Comparison of ENCODE assay signal across 8 mouse cellular contexts in genomic region chr11:16752007-16752348, GRCm38 (mm10). TPM values are rescaled to one million over a fixed set of nuclear protein-coding genes. Genes with fewer than 3 reads are reported as not detected.
DNase-seq lines count a peak whose midpoint lies in the region; ATAC-seq and TF ChIP-seq lines count a peak whose summit lies in the region.

Gene Egfr (plus strand): TSS chr11:16752203.

- H3K4me1 ChIP-seq in E14TG2a.4 (replicated peaks; ENCODE audit: low read depth, low read length) = peaks cover 15% of the 10 kb centered on the region
- H3K4me1 ChIP-seq in forebrain, embryonic 12.5 days = peaks cover 15% of the 10 kb centered on the region; the same call in 1 of the 2 replicates

- H3K27me3 ChIP-seq in E14TG2a.4 (ENCODE audit: insufficient read depth, low read length) = peaks cover 46% of the 10 kb centered on the region
- peaks cover 44% of the 10 kb centered on the region for H3K27me3 ChIP-seq in forebrain, embryonic 12.5 days

- TF ChIP-seq CTCF in E14TG2a.4 (conservative IDR thresholded peaks at IDR 0.05; ENCODE audit: low read length) = no peak

- intact Hi-C loops in heart, postnatal 10 days (cut with DNase I) = loop anchor here (5.0 kb wide), 2 partner anchors 50 to 225 kb away; no protein-coding TSS in a partner anchor

- peak; percentile 69 for DNase-seq in adrenal gland, postnatal 36 days
- DNase-seq in heart, postnatal 10 days = peak; percentile 68 to 74
- DNase-seq in kidney, postnatal 36 days = peak; percentile 86 to 88
- DNase-seq in lung, adult 18-20 months = peak; percentile 83 to 85
- DNase-seq in ovary, postnatal 10 days (ENCODE audit: low spot score) = peak; percentile 54
- no peak for DNase-seq in thymus, postnatal 0 days (ENCODE audit: low spot score)

- peak within 1 kb of the TSS; percentile 33 for H3K9ac ChIP-seq in forebrain, embryonic 12.5 days

- ATAC-seq in forebrain, embryonic 12.5 days (ENCODE audit: low FRiP score) = peak; percentile 86

- H3K36me3 ChIP-seq in E14TG2a.4 (ENCODE audit: insufficient read depth, low read length) = no peaks in the 10 kb centered on the region
- H3K36me3 ChIP-seq in forebrain, embryonic 12.5 days (replicated peaks) = no peaks in the 10 kb centered on the region

- H3K27ac ChIP-seq in forebrain, embryonic 12.5 days = no peak within 1 kb of the TSS

- H3K4me2 ChIP-seq in forebrain, embryonic 12.5 days = peak within 1 kb of the TSS; percentile 95

- H3K4me3 ChIP-seq in E14TG2a.4 (replicated peaks; ENCODE audit: low read length) = peak within 1 kb of the TSS; percentile 89
- peak within 1 kb of the TSS; percentile 49 for H3K4me3 ChIP-seq in forebrain, embryonic 12.5 days (replicated peaks)

- H3K9me3 ChIP-seq in E14TG2a.4 (ENCODE audit: low read length) = no peaks in the 10 kb centered on the region
- H3K9me3 ChIP-seq in forebrain, embryonic 12.5 days = no peaks in the 10 kb centered on the region

- 2% methylated on average over 21 of the region's 21 CpGs for WGBS in forebrain, embryonic 12.5 days

RNA-seq across cellular contexts. Expression of gene Egfr, which starts in this region (rescaled TPM):
- total RNA-seq in adrenal gland, postnatal 36 days (2021) = 10 to 100 TPM in 1 of 2 experiments, 1 to 10 TPM in 1; 9.0 to 16.4 TPM
- polyA plus RNA-seq in forebrain, embryonic 12.5 days (2016; fragmentation: Nextera tagmentation; extraction: Ambion mirVana) = 3.5 and 4.7 TPM in 2 replicates
- 10 to 100 TPM in 1 of 2 experiments, 1 to 10 TPM in 1; 7.9 to 16.2 TPM for total RNA-seq in heart, postnatal 10 days (2021)
- polyA plus RNA-seq in thymus, postnatal 0 days (2015; fragmentation: Nextera tagmentation; extraction: Ambion mirVana) = 4.2 and 8.1 TPM in 2 replicates
